Mouse (Mus musculus) telencephalon, adult 2 months (tissue): Measurements from ENCODE around the gene Rfx8.

Experiments
- DNase-seq: peaks from one replicate; pipeline ENCODE4 v3.0.0-alpha.2; 2011; ENCODE audit warnings: low read depth, low spot score

Rfx8 gene

GRCm38 (mm10) chr1:39734881-39735280 lies 14.1 kb upstream of the Rfx8 start:
- no peak for DNase-seq

- DNase-seq = no peak
These were observed 13.5 kb upstream of the Rfx8 start for GRCm38 (mm10) chr1:39734311-39734710.

- no peak for DNase-seq
These were observed 13.1 kb upstream of the Rfx8 start for GRCm38 (mm10) chr1:39733876-39734275.

DNA sequence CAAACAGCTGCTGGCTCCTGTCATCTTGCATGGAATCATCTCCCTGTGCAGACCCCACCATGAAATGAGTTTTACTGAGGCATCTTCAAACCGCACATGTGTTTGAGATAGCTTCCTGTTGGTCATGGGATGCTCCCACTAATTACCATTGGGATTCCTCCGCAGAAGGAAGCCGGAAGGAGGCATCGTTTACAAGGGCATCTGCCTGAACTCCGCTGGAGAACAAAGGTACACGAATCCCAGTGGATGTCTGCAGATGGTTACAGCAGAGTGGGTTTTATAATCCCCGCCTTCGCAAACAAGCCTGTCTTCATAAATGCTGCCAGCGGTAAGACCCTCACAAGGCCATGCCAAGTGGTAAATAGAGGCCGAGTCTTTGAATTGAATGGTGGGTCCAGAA lies 11.3 kb upstream of the Rfx8 start:
- DNase-seq = no peak

- DNase-seq = no peak
These were observed 10.7 kb upstream of the Rfx8 start for GRCm38 (mm10) chr1:39731543-39731942.

DNA sequence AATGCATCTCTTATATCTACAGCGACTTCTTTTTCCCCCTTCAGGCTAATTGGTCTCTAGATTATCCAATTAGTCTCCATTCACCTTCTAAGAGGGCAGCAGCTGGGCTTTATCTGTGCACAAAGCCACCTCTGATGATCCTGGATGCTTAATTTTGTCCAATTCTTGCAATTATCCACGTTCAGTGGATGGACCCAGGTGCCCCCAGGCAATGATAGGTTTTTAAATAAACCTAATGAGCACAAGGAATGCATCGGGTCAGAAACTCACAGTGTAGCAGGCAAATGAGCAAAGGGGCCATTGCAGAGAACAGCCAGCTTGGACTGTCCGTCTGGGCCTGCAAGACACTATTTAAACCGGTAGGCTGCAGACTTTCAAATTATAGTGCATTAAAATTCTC lies 10.1 kb upstream of the Rfx8 start:
- no peak for DNase-seq

DNA sequence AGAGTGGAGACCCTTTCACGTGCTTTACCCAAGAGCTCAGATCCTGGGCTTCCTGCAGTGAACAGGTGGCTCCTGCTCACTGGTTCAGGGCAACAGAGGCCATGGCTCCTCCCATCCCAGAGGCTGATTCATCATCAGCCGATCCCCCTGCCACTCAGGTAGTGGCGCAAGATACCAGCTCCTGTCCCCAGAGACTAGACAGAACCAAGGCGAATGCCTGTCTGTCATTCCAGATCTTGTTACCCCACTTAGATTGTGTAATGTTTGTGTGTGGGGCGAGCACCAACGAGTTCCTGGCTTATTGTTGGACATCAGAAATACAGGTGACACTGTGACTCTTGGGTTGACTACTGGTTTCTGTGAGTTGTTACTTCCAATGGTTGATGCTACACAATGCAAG lies 9.1 kb upstream of the Rfx8 start:
- no peak for DNase-seq

- DNase-seq = no peak
These were observed 542 bp upstream of the Rfx8 start for GRCm38 (mm10) chr1:39721351-39721726.

DNA sequence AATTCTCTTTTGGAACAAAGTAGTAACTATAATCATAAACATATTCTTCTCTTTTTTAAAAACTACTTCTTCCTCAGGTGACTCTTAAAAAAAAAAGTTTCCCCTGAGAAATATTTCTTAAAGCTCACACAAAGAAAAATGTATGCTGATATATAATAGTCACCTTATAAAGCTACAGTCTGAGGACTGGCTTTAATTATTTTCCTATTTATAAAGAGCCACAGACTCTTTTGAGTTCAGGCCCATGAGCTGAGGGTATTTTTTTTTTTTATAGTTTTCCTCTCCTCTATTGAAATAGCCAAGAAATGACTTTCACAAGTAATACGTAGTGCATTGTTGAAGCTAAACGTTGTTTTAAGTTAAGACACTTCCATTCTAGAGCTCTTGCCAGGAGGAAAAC lies 611 bp downstream of the Rfx8 start:
- no peak for DNase-seq

DNA sequence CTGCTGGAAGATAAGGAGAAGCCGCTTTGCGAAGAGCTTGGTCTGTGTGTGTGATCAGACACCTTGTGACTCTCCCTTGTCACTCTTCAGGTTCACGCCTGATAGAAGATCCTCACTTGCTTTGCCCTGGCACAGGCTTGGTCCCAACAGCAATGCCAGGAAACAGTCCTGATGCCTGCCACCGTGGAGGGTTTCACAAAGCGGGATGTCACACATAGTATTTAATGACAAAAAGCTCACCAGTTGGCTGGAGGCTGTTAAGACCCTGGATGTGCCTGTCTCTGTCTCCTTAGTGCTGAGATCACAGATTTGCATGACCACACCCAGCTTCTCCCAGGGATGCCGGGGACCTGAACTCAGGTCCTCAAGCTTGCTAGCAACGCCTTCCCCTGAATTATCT lies 5.2 kb downstream of the Rfx8 start:
- DNase-seq = no peak

DNA sequence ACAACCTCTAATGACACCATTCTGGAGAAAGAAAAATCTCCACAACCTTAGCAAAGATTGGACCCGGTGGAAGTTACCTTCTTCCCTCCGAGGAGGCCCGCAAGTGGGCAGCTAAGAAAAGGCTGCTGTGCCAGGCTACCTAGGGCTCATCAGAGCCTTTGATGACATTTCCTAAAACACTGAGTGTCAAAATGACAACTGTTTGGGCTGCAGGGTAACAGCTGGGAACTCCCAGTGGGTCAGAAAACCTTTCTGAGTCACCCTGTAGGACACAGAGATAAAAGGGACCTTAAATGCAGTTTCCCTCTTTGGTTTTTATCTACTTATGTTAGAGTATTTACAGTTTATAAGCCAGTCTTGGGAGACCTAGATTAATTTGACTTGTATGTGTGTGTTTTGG lies 6.1 kb downstream of the Rfx8 start:
- DNase-seq = no peak

GRCm38 (mm10) chr1:39713842-39714658 lies 6.7 kb downstream of the Rfx8 start:
- no peak for DNase-seq

DNA sequence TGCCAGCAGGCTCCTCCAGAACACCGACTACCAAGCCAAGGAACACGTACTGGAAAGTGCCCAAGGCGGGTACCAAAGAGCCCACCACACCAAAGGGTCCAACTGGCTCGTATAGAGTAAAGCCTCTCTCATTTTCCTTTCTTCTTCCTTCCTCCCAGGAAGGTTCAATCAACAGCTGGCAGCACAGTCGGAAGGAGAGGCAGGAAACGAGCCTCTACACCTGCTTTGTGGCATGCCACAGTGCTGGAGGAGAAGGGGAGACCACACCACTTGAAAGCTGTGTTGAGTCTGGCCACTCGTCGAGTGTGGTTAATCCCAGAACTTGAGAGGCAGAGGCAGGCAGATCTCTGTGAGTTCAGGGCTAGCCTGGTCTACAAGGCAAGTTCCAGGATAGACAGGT lies 7.5 kb downstream of the Rfx8 start:
- no peak for DNase-seq

GRCm38 (mm10) chr1:39712261-39712660 lies 8.5 kb downstream of the Rfx8 start:
- DNase-seq = no peak

DNA sequence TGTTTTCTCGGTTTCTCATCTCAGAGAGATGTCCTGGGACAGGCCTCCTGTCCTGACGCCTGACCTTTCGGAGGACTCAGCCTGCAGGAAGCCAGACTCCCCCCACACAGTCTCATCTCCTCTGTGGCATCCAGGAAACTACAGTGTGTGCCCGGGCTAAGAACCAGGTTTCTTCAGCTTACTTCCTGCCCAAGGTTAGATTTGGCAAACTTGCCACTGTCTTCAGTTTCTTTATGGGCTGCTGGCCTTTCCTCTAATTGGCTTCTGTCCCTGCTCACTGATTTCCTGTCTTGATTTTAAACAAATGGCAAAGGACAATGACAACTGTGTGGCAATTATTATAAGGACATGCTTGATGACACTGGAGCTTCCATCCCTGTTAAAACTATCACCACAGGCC lies 10.2 kb downstream of the Rfx8 start:
- DNase-seq = no peak

DNA sequence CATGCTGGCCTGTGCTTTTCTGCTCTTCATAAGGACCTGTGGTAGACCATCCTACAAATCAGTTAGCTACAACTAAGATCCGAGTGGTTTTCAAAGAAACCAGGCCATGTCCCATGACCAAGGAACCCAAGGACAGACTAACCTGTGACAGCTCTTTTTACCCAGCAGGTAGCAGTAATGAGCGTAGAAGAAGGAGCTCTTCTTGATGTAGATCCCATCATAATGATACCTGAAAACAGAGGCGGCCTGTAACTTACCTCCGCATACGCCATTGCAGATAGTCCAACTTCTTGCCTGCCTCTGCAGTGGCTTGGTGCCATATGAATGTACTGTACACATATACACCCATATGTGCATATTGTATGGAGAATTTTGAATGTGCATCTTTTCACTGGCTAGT lies 10.8 kb downstream of the Rfx8 start:
- DNase-seq = no peak

GRCm38 (mm10) chr1:39708778-39709177 lies 12.0 kb downstream of the Rfx8 start:
- DNase-seq = no peak

- DNase-seq = no peak
These were observed 18.4 kb downstream of the Rfx8 start for GRCm38 (mm10) chr1:39702216-39703046.

- DNase-seq = no peak
These were observed 19.6 kb downstream of the Rfx8 start for GRCm38 (mm10) chr1:39701274-39701602.

DNA sequence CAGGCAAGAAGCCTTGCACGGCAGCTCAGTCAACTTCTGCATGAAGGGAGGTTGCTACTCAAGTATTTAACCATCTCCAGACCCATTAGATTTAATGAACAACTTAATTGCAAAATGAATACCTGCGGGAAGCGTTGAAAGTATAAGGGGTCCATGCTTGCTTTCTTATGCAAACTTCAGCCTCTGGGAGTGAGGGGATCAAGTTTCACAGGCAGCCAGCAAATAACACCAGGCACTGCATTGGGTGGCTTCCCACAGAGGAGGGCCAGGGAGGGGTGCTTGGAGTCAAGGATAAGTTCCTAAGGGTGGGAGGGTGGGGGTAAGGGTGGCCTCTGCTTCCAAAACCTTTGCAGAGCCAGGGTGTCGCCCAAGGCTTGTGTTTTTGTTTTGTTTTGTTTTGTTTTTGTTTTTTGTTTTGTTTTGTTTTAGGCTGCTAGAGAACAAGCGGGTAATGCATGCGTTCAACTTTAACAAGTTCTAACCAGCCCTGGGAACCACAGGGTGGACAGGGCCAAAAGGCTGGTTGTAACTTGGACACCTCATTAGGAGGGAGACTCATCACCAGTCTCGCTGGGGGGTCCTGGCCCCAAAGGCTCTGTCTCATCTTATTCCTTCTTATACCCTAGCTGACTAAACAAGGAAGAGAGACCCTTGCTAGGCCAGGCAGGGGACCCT lies 20.1 kb downstream of the Rfx8 start:
- DNase-seq = no peak

GRCm38 (mm10) chr1:39698456-39698855 lies 22.3 kb downstream of the Rfx8 start:
- DNase-seq = no peak

- no peak for DNase-seq
These were observed 25.6 kb downstream of the Rfx8 start for GRCm38 (mm10) chr1:39695198-39695597.

DNA sequence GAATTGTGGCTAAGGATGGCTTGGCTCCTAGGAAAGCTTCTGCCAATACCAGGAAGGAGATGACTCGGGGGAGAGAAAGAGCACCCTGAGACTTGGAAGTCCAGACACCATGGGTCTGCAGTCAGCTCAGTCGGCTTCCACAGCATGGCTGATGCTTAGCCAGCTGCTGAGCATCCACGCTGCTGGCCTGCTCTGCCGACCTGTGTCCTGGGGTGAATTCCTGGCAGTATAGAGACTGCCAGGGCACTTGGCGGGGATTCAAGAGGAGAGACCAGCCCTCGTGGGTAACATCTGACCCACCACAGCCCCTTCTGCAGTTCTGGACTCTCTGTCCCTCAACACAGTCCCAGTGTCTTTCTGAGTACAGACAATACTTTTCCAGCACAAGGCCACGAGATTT lies 26.0 kb downstream of the Rfx8 start:
- no peak for DNase-seq
